Mouse (Mus musculus) cerebellum, adult 9-10 months (tissue): Measurements from ENCODE around the gene Mcm9.
"Not testable (repeated sequence)": the region's sequence is repeated elsewhere in the genome, so short reads cannot be mapped to it uniquely, and the experiment has no call there.

Experiments used
- DNase-seq: peaks from one replicate; pipeline ENCODE4 v3.0.0; 2022

The Mcm9 gene

GRCm38 (mm10) chr10:53630339-53630738 lies at the start of gene Mcm9:
TSS of gene Mcm9 (minus strand) at chr10:53630439.
- DNase-seq, result not testable (repeated sequence)

GRCm38 (mm10) chr10:53661788-53662187 lies 31.5 kb upstream of the Mcm9 start:
- no peak for DNase-seq

GRCm38 (mm10) chr10:53654239-53654638 lies 24.0 kb upstream of the Mcm9 start:
- DNase-seq, result not testable (repeated sequence)

GRCm38 (mm10) chr10:53650683-53651082 lies 20.4 kb upstream of the Mcm9 start:
- no peak for DNase-seq

GRCm38 (mm10) chr10:53641507-53641906 lies 11.3 kb upstream of the Mcm9 start:
- DNase-seq, result peak; percentile 73

- no peak for DNase-seq
Observed at GRCm38 (mm10) chr10:53635246-53635971, 5.2 kb upstream of the Mcm9 start.

- no peak for DNase-seq
Observed at GRCm38 (mm10) chr10:53634160-53634559, 3.9 kb upstream of the Mcm9 start.

- DNase-seq, result peak; percentile 98
Observed at GRCm38 (mm10) chr10:53629918-53630250, 355 bp downstream of the Mcm9 start.

- peak; percentile 98 for DNase-seq
Observed at GRCm38 (mm10) chr10:53629247-53629917, 857 bp downstream of the Mcm9 start.

- no peak for DNase-seq
Observed at GRCm38 (mm10) chr10:53615850-53616616, 14.2 kb downstream of the Mcm9 start.

- no peak for DNase-seq
Observed at GRCm38 (mm10) chr10:53613955-53614354, 16.3 kb downstream of the Mcm9 start.

GRCm38 (mm10) chr10:53612172-53612571 lies 18.1 kb downstream of the Mcm9 start:
- DNase-seq, result peak; percentile 92

- DNase-seq, result no peak
Observed at GRCm38 (mm10) chr10:53608274-53608673, 22.0 kb downstream of the Mcm9 start.

GRCm38 (mm10) chr10:53605328-53605727 lies 24.9 kb downstream of the Mcm9 start:
- no peak for DNase-seq

- no peak for DNase-seq
Observed at GRCm38 (mm10) chr10:53598821-53599220, 31.4 kb downstream of the Mcm9 start.

GRCm38 (mm10) chr10:53597121-53597881 lies 32.9 kb downstream of the Mcm9 start:
- no peak for DNase-seq

GRCm38 (mm10) chr10:53596677-53597120 lies 33.5 kb downstream of the Mcm9 start, which contains the start of gene Asf1a:
TSS of gene Asf1a (plus strand) at chr10:53596757.
- peak; percentile 97 for DNase-seq

- peak; percentile 88 for DNase-seq
Observed at GRCm38 (mm10) chr10:53595744-53596676, 34.2 kb downstream of the Mcm9 start.

GRCm38 (mm10) chr10:53585777-53586176 lies 44.5 kb downstream of the Mcm9 start:
- no peak for DNase-seq

- no peak for DNase-seq
Observed at GRCm38 (mm10) chr10:53581087-53581486, 49.2 kb downstream of the Mcm9 start.

GRCm38 (mm10) chr10:53580621-53581081 lies 49.6 kb downstream of the Mcm9 start:
- peak; percentile 51 for DNase-seq
